Mouse (Mus musculus) cerebellum, adult 9-11 months (tissue): ENCODE results near the gene Astn2.

Experiments used
- DNase-seq: peaks from one replicate; pipeline ENCODE4 v3.0.0; 2022

Astn2 gene

DNA sequence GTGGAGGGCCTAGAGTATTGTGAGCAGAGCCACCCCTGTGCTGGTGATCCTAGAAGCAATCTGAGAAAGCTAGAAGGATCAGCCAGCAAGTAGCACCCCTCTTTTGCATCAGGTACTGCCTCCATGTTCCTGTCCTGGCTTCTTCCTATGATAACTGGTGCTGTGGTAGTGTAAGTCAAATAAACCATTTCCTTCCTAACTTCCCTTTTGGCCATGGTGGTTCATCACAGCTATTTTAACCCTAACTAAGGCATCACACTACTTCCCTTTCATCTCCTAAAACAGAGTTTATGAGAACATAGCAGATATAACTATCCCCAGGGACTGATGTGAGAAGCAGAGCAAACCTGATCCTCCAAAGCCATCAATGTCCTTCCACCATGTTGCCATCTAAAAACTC is 897.5 kb downstream of the Astn2 start:
- no peak for DNase-seq

DNA sequence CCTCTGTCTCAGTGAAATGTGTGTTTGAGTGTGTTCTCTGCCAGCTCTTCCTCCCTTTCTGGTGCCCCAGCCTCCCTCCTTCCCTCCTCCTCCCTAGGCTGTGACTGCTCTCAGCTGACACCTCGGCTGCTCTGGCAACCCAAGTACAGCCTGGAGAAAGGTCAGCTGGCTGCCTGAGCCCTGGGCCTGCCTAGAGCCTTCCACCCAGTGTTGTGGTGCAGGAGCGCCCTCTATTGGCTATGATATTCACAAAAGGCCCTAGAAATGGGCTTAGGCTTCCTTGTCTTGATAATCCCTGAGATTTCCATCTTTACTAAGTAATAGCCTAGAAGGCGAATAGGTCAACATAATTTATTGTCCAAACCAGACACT is 908.0 kb downstream of the Astn2 start:
- peak; percentile 92 for DNase-seq

DNA sequence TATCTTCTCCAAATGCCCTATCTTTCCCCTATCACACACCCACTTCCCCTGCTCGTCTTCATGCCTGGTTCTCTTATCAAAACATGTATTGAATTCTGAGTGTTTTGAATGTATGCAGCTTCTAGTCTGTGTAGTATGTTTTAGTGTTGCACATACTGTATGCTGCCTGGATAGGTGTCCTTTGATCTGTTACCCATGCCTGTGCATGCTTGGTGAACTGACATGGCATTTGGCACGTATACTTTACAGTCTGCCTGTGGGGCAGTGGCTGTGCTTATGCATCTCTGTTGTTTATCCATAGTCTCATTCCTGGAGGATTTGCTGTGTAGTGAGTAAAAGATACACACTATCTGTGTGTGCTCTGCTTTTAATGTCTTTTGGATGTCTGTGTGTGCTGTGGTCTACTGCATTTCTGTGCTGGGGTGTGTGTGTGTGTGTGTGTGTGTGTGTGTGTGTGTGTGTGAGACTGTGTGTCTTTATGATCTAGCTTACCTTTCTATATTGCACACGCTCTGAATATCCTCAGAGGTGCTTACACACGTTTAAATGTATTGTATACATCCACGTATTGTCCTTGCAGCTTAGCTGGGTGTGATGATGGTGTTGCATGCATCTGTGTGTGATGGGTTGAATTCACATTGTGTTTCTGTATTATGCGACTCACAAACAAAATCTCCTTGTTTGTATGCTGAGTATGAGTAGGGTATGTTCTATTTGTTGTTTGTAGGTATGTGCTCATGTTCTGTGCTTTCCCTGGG is 908.5 kb downstream of the Astn2 start:
- no peak for DNase-seq

DNA sequence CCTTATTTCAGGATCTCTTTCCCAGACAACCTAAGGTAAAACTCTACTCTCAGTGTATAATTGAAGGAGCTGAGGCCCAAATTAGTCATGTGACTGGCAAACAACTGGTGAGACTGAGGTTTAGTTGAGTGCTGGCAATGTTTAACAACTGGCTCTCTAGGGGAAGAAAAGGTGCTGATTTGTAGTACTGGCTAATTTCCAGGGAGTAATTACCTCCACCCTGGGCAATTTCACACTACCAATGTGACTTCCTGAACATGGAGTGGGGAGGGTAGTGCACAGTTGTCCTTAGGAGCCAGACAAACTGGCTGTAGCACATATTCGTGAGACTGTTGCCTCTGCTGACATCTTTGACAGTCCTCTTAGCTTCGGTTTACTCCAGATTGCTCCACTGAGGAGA is 912.9 kb downstream of the Astn2 start:
- DNase-seq = no peak

DNA sequence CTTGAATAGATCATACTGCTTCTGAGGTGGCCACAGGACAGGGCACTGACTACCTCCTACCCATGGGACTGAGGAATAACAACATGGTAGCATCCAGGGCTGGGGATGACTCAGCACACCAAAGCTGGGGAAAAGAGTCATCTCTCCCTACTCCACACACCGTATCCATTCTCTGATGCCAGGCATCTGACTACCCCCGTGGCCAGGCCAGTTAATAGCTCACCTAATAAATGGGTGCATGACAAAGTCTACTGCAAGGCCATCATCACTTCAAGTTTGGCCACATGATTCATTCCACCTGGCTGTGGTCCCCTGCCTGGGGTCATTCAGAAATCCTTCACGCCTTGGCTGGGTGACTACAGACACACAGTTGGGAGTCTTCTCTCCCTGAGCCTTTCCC is 914.7 kb downstream of the Astn2 start:
- DNase-seq = no peak

DNA sequence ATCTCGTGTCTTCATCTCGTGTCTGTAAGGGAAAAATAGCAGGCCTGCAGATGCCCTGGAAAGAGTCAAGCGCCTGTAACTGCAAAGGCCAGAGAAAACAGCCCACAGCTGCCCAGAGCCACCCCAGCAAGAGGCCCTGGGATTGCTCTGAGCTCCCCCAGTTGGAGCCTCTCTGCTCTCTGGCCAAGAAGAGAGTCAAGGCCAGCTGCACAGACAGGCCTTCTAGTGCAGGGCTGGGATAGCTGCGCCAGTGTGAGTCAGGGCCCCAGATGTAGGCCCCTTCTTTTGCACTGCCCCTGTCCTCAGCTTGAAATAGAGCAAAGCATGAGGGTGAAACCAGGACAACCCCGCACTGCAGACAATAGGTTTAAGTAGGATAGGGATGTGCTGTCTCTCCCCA is 922.8 kb downstream of the Astn2 start:
- no peak for DNase-seq

DNA sequence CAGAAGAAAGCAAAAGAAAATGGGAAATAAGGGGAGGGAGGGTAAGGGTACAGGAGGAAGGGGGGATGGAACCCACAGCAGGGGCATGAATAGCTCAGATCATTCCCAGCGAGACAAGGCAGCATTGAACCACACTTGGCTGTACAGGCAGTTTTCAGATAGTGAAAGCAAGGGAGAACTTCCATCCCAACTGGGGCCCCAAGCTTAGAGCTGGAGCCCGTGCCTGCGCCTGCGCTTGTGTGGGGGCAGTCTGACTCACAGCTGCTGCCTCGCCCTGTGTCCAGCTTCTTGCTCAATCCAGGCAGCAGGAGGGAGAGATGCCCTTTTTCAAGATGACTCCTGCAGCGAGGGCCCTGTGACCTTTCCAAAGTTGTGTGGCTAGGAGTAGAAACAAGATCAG is 927.3 kb downstream of the Astn2 start:
- no peak for DNase-seq

DNA sequence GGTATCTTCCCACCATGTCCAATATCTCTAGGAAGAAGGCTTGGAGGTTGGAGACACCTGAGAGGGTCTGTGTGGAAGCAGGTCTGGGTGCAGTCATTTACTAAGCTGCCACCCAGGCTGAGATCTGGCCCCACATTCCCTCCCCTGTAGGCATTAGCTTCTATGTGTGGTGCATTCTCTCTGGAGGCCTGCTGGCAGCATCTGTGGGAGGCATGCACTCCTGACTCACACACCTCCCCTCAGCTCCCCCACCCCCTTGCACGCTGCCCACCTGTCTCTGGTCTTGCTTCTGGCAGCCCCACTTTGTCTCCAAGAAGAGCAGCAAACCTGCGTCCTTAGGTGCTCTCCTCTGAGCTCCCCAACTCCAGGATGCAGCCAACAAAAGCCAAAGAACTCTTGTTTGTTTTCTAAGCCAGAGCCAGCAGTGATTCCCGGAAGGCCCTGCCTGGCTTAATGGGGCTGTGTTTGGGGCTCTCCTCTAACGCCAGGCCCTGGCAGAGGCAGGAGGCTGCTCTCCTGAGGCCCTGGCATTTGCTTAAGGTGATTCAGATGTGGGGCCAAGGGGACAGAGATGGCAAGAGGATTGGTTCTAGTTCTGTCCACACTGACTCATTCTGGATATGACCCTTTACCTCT is 928.4 kb downstream of the Astn2 start:
- no peak for DNase-seq

DNA sequence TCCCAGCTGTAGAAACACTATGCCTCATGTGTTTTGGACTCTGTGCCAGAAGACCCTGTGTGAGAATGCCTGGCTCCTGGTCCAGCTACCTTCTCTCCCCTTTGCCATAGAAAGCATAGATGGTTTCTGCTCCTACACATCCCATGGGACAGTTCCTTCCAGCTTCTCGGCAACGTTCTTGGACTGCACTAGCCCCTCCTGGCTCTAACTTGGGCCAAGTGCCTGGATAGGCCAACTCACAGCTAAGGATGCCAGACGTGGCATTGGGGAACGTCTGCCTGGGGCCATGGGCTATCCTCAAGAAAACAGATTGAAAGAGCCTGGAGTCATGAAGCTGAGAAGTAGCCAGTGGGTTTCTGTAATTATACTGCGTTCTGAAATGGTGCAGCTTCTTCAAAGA is 931.3 kb downstream of the Astn2 start:
- DNase-seq = no peak

DNA sequence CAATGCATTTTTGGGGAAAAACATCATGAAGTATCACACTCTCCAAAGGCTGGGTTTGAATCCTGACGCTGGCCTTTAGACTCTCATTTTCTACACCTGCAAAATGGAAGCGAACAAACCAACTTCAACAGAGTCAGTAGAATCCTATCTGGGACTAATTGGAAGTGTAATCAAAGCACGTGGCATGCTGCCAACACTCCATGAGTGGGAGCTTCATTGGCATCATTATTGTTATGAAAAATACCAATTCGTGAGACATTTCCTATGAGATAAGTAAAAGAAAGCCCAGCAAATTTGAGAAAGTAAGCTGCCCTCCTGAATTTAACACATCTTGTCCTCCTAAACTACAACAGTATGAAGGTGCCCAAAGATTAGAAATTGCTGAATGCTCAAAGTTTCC is 955.2 kb downstream of the Astn2 start:
- no peak for DNase-seq

DNA sequence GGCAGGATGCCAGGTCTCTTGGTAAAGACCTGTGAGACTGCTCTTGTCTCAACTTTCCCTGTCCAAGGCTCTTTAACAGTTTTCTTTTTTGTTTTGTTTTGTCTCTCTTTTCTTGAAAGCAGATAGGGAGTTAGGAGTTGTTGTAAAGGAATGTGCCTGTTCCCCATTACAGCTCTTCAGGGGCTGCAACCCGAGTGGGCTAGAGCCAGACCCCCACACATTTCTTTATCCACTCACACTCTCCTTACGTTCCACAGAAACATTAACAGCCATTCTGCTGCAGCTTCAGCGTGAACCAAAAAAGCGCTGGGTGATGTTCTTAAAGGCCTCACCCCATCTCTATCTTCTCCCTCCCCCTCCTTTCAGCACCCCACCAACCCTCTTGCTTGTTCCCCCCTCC is 962.7 kb downstream of the Astn2 start:
- DNase-seq = no peak

DNA sequence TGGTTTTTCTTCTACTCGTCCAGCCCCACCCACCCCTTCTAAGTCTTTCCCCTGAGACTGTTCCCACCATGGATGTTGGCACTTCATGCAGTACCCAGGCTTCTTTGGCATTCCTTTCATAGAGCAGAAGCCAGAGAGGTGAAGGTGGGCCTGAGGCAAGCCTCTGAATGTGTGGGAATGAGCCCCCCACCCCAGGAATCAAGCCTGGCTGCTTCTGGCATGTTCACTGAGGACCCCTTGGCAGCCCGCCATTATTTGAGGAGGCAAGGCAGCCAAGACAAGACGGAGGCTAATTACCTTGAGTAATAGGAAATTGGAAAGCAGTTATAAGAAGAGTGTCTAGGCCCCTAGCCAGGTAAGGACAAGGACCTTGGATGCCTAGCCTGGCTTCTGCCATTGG is 973.6 kb downstream of the Astn2 start:
- DNase-seq = no peak

DNA sequence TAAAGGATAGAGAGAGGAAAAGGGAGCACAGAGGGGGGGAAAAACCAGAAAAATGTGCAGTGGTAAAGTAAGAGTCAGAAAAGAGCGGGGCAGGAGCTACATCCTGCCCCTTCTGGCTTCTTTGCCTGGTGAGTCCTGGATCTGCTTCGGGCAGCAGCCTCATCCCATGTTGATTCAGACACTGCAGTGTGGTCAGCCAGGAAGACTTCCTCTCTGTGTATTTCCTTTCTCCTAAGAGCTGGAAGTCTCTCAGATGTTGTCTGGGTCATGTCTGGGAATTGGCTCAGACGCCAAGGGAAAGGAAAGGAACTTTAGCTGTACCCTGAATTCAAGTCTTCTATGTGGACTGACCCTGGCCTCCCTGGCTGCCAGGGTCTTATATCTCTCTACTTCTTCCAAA is 976.9 kb downstream of the Astn2 start:
- no peak for DNase-seq

DNA sequence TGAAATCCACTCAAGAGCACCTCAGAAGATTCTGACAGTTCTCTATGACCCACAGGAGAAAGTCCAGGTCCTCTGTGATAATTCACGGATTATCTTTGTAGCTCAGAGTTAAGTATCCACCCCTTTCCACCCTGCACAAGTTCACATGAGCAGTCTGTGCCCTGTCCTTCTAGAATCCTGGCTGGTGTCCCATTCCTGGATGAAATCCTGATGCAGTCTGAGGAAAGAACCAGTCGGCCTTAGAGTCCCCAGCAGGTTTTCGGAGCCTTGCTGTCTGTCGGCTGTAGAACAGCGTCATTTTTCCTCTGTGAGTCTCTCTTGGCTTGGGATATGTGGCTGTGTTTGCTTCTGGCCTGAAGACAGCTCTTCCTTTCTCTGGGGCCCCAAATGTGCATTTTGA is 978.0 kb downstream of the Astn2 start:
- peak; percentile 25 for DNase-seq

DNA sequence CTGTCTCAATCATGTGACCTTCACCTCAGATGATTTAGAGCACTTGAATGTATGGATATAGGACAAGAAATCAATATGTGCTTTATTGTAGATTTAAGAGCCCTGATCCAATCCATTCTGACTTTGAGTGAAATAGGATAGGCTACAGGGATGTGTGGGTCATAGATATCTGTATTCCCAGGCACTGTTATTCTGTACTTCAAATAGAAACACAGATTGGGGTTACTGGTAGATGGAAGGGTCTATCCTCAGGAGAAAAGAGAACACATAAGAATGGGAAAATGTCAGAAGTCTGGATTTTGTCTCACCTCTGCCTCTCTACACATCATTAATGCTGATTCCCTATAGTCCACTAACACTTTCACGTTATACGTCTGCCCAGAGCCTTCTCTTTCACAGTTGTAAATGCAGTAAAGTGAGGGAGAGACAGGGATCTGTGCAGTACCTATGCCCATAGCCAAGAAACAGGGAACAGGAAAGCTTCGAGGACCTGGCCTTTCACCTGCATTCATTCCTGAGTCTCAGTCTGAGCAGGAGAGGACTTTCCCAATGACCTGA is 981.3 kb downstream of the Astn2 start:
- no peak for DNase-seq

DNA sequence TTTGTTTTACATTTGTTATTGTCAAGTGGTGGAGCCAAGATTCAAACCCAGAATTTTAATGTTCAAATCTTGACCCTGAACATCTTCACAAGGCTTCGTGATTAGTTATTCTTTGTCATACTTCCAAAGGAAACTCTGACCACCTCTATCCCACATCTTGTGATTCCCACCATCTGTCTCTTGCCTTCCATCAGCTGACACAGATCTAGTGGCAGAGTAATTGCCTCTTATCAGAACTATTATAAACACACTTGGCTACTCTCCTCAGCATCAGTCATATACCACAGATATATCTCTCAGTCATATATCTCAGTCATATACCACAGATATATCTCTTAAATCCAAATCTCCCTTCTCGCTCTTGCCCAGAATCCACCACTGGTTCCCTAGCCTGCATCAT is 983.1 kb downstream of the Astn2 start:
- DNase-seq = no peak

DNA sequence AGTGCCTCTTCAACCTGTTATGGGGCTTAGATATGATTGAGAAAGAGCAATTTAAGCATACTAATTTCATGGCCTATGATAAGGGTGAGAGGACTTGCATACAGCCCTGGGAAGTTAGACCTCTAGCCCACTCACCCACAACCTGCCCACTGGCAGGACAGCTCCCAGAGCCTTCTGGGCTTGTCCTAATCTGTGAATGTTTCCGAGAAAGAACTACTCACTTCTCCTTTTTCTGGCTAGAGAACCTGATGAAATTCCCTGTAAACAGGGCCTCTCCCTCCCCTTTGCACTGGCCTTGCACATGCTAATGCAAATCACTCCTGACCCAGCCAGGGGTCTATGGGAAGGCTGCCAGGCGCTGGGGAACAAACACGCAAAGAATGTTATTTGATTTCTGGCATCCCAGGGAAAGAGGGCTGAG is 983.9 kb downstream of the Astn2 start:
- DNase-seq = no peak

DNA sequence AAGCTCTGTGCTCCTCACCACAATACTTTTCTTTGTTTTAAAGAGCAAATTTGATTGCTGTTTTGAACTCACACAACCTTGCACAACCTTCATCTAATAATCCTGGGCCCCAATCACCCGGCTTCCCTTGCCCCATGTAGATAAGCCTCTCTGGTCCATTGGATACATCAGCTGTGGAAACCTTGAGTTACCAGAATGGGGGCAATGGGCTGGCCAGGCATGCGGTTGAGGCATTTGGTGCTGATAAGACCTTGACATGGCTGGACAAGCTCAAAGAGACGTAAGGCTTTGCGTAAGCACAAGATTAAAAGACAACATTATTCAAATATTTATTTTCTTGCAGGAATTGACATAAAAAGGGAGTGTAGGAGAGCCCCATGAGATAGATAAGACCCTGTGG is 988.9 kb downstream of the Astn2 start:
- no peak for DNase-seq

DNA sequence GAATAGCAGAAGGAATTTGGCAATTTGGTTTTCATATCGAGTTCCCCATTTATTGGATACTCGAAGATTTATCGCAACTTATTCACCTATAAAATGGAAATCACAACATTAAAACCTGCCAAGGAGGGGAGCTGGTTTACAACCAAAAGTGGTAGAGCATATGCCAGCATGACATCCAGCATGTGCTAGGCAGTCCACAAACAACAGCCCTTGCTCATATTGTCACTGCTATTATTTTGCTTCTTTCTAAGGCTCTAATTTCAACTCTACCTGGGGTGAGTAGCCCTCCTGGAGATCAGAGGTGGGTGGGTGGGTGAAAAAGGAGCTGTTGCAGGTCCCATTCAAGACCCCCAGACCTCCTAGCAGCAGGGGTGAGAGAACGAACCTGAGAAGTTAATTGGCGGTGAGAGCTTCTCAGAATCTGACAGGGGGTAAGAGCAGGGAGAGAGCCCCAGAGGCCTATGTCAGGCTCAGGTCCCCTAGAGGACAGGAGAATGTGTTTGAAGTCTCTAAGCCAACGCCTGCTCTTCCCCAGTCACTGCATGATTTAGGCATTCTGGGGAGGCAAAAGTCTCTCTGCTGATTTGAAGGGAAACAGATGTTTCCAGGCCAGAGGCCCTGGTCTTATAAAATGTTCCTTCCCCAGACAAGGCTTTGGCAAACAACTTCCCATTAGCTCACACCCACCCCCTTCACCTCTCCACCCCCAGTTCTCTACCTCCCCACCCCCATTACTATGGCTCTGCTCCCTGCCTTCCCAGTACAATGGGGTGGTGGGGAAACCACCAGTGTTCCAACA is 1001.4 kb downstream of the Astn2 start:
- DNase-seq = no peak

DNA sequence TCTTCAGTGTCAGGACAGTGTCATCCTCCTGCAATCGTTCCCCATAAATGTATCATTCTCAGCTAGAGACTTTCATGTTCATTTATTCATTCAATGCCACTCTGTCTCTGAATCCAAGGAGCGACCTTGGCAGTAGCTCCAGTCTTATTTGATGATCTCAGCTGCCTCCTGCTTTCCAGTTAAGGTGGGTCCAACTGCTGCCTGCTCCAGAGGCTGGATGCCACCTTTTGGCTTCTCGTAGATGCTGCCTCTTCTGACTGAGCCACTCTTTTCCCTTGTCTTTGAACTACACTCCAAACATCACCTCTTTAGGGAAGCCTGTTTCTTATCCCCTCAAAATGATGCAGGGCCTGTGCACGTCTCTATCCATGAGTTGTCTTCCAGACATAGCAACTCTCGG is 1002.1 kb downstream of the Astn2 start:
- DNase-seq = no peak

DNA sequence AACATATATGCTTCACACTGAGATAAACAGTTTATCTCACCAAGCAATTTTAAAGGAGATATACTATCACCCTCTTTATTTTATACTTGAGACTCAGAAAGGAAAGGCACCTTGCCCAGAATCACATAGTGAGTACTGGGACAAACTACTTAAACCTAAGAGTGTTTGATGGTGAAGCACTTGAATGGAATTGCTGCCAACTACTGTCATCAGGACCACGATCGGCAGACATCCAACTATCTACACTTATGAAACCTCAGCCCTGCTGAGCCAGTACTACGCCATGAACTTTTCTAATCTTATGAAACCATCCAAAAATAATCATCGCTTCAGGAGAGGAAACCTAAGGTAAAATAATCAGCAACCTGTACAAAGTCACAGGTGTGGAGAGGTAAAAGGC is 1005.0 kb downstream of the Astn2 start:
- DNase-seq = no peak

DNA sequence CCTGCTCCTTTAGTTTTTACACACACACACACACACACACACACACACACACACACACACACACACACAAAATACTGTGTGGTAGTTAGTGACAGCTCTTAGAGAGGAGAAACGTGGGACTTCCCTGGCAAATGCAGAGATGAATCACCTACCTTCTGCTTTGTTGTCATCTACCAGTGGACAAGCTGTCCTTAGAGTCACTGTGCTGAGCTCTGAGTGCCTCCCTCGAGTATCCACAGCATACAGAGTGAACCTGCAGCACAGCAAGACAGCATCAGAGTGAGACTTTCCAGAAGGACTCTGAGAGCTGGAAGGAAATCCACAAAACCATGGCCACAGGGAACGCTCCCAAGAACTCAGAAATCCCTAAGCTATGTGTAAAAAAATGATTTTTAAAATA is 1007.6 kb downstream of the Astn2 start:
- no peak for DNase-seq

DNA sequence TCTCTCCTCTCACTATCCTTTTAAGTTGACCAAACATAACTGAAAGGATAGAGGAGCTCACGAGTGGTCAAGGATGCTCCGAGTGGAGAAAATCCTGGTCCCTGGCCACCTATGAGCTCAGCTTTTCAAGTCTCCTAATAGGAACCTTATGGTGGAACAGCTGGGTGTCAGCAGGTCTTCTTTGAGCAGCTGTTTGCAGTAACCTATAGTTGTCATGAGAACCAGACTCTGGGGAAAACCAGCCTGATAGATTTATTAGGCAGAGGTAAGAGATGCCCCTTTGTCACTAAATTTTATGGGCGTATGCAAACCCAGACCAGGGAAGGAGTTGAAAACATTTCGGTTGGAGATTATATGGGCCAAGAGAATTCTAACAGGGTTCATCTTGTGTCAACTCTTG is 1013.4 kb downstream of the Astn2 start:
- no peak for DNase-seq

DNA sequence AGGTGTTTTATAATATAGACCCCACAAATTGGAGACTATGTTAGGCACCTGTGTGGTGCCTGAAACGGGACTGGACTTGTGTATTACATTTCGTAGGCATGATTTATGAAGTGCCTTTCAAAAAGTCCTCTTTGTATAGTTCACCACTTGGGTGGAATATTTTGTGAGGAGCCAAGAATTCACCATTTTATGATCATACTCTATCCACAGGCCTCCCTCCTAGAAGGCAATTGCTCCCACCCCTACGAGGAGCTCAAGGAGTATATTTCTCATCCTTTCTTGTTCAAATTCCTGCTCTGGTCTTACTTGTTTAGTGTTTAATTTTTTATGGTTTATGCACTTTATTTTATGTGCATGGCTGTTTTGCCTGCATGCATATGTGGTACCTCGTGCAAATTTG is 1021.3 kb downstream of the Astn2 start:
- no peak for DNase-seq
